Mouse (Mus musculus): ENCODE results near the gene Fbxo48. TPM values are rescaled to one million over a fixed set of nuclear protein-coding genes. Genes with fewer than 3 reads are reported as not detected.

Gene Fbxo48
- 0.59 TPM in 1 of 2 replicates, not detected in the other for polyA plus RNA-seq (2015; fragmentation: Nextera tagmentation; extraction: Ambion mirVana)

DNA sequence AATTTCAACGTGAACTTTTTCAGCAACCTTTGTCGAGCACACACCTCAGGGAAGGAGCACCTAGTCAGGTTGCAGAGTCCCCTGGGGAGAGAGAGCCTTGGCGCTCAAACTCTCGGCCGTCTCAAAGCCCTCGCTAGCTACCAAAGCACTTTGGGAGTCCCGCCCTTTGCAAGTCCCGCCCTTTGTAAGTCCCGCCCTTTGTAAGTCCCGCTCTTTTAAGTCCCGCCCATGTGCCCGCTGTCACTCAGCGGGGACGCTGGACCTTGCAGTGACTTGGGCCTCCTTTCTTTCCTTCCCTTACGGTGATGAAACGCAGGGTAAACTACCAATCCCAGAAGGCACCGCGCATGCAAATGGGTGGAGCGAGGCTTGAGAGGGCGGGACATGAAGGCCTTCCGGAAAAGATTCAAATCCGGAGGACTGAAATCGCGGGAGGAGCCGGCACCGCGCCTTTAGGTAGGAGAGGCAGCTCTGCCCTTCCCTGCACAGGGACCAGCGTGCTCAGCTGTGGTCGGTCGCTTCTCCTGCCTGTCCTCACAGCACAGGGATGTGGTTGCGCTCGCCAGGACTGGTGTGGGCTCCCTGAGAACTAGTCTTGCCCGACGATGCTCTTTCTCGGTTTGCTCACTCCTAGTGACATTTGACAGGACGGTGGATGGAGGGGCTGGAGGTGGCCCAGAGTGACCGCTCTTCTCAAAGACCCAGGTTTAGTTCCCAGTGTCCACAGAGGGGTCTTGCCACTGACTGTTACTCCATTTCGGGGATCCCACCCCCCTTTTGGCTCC is at the start of gene Fbxo48:
Fbxo48 (plus strand) TSS at position 400 of the 785 bp plus-strand sequence.

Other genes starting within 250 kb of the Fbxo48 start
- gene Egfr, start 199.2 kb upstream of the Fbxo48 start, polyA plus RNA-seq (2015; fragmentation: Nextera tagmentation; extraction: Ambion mirVana), result 7.3 and 8.4 TPM in 2 replicates
- 42.3 and 55.2 TPM in 2 replicates for gene Cnrip1, start 100.2 kb downstream of the Fbxo48 start, polyA plus RNA-seq (2015; fragmentation: Nextera tagmentation; extraction: Ambion mirVana)
- gene Plek, start 101.0 kb downstream of the Fbxo48 start, polyA plus RNA-seq (2015; fragmentation: Nextera tagmentation; extraction: Ambion mirVana), result 3.4 and 4.7 TPM in 2 replicates
- 91.4 and 114 TPM in 2 replicates for gene Ppp3r1, start 207.9 kb downstream of the Fbxo48 start, polyA plus RNA-seq (2015; fragmentation: Nextera tagmentation; extraction: Ambion mirVana)
- gene Wdr92, start 230.7 kb downstream of the Fbxo48 start, polyA plus RNA-seq (2015; fragmentation: Nextera tagmentation; extraction: Ambion mirVana), result 20.4 and 25.4 TPM in 2 replicates